Mouse (Mus musculus) heart, adult 18-20 months (tissue): Measurements from ENCODE around the gene Usp40. TPM values are rescaled to one million over a fixed set of nuclear protein-coding genes. Genes with fewer than 3 reads are reported as not detected.

Experiments used
- DNase-seq, 2 experiments: peaks; one replicate each; pipeline ENCODE4 v3.0.0; 2021 to 2022; ENCODE audit warnings: mixed read lengths in 1 of 2
- total RNA-seq, 2 experiments: library from RNA; stranded (reverse); gene quantifications; 2 replicates each; pipeline ENCODE4 v1.2.3; 2021

The Usp40 gene
- total RNA-seq, 2 experiments from 2014 or later, result 15.0 to 15.6 TPM

- DNase-seq, result peak; percentile 24 to 37
Measured at GRCm38 (mm10) chr1:87947681-87948091, 60.7 kb downstream of the Usp40 start.

- no peak for DNase-seq
Measured at GRCm38 (mm10) chr1:87941765-87942164, 66.6 kb downstream of the Usp40 start.

- DNase-seq, result no peak
Measured at GRCm38 (mm10) chr1:87936516-87936915, 71.8 kb downstream of the Usp40 start.

- DNase-seq, result no peak
Measured at GRCm38 (mm10) chr1:87936075-87936474, 72.3 kb downstream of the Usp40 start.

- no peak for DNase-seq
Measured at GRCm38 (mm10) chr1:87935546-87935945, 72.8 kb downstream of the Usp40 start.

GRCm38 (mm10) chr1:87935095-87935494, 73.3 kb downstream of the Usp40 start:
- DNase-seq, result no peak

GRCm38 (mm10) chr1:87933051-87933450, 75.3 kb downstream of the Usp40 start:
- peak; percentile 25 to 42 for DNase-seq

GRCm38 (mm10) chr1:87929730-87930129, 78.6 kb downstream of the Usp40 start:
- no peak for DNase-seq

GRCm38 (mm10) chr1:87924888-87925287, 83.5 kb downstream of the Usp40 start:
- DNase-seq, result no peak

GRCm38 (mm10) chr1:87922666-87923065, 85.7 kb downstream of the Usp40 start:
- peak; percentile 56 to 82 for DNase-seq

- DNase-seq, result no peak
Measured at GRCm38 (mm10) chr1:87920056-87920614, 88.2 kb downstream of the Usp40 start.

- no peak for DNase-seq
Measured at GRCm38 (mm10) chr1:87918061-87918460, 90.3 kb downstream of the Usp40 start.

GRCm38 (mm10) chr1:87917361-87917760, 91.0 kb downstream of the Usp40 start:
- DNase-seq, result no peak

- DNase-seq, result no peak
Measured at GRCm38 (mm10) chr1:87913356-87913755, 95.0 kb downstream of the Usp40 start.

GRCm38 (mm10) chr1:87910428-87910827, 97.9 kb downstream of the Usp40 start:
- DNase-seq, result no peak

GRCm38 (mm10) chr1:87909565-87909964, 98.8 kb downstream of the Usp40 start:
- DNase-seq, result peak in 1 of 2 experiments; percentile 15

- no peak for DNase-seq
Measured at GRCm38 (mm10) chr1:87908736-87909135, 99.6 kb downstream of the Usp40 start.

- no peak for DNase-seq
Measured at GRCm38 (mm10) chr1:87908006-87908405, 100.3 kb downstream of the Usp40 start.

- peak; percentile 22 to 41 for DNase-seq
Measured at GRCm38 (mm10) chr1:87906361-87906956, 101.9 kb downstream of the Usp40 start.

GRCm38 (mm10) chr1:87902186-87902585, 106.2 kb downstream of the Usp40 start:
- no peak for DNase-seq

- DNase-seq, result peak; percentile 75 to 83
Measured at GRCm38 (mm10) chr1:87900979-87901378, 107.4 kb downstream of the Usp40 start.

- no peak for DNase-seq
Measured at GRCm38 (mm10) chr1:87899701-87900100, 108.7 kb downstream of the Usp40 start.

- no peak for DNase-seq
Measured at GRCm38 (mm10) chr1:87896921-87897320, 111.4 kb downstream of the Usp40 start.
